Mouse (Mus musculus): Measurements from ENCODE around the gene Olfr1370.
"Not testable (repeated sequence)": the region's sequence is repeated elsewhere in the genome, so short reads cannot be mapped to it uniquely, and the experiment has no call there.

Gene Olfr1370

DNA sequence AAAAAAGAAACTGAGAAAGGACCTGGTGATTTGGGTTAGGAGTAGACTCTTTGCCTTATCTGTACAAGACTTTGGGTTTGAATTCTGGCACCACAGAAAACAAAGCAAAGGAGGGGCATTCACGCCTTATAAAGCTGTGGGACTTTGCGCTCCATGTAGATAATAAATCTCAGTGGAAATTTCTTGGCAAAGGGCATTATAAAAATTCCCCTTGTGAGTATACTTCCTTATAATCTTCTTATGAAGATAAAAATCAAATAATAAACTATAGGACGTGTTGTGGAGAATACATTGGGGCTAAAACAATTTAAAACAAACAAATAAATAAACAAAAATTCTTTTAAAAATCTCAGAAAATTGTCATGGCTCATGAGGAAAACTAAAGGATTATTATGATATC, at the start of gene Olfr1370:
Gene Olfr1370 (minus strand): TSS at position 101 of the 400 bp plus-strand sequence.
- DNase-seq (ENCODE audit: low read depth, low spot score): no peak

- DNase-seq (ENCODE audit: low read depth, low spot score): no peak
These were observed 39.4 kb upstream of the Olfr1370 start for GRCm38 (mm10) chr13:21114121-21114520.

DNA sequence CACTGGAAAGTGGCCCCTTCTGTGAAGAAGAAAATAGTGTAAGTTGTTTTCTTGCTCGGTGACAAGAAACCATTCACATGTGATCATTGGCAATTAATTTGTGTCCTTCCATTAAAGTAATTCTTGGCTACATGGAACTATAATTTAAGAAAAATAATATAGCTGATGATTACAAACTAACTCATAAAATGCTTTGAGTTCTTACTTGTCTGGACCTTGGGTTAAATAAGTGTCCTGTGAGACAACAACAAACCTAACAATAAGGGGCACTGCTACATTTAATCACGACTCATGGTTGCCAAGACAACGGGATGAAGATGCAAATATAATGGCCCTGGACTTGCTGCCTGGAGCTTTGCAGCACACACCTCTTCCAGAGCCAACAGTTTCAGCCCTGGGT, 36.4 kb upstream of the Olfr1370 start, which contains the start of gene Olfr1369-ps1:
Gene Olfr1369-ps1 (plus strand): TSS at position 301 of the 400 bp plus-strand sequence.
- DNase-seq (ENCODE audit: low read depth, low spot score): not testable (repeated sequence)

DNA sequence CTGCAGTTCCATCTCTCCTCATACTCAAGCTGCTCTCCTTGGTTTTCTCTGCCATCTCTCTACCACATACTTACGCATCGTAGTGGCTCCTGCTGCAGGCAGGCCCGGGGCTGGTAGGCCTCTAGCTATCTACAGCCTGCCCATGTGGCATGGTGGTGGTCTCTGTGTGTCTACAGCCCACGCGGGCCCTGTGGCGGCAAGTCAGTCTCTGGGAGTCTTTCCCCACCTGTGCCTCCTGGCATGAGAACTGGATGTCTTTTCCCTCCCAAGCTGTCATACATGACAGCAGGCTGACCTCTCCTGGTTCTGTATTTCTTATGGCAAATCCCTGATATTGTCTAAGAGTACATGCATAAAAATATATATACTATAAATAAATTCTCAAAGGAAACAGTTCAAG, 35.7 kb upstream of the Olfr1370 start:
- no peak for DNase-seq (ENCODE audit: low read depth, low spot score)

- no peak for DNase-seq (ENCODE audit: low read depth, low spot score)
These were observed 35.0 kb upstream of the Olfr1370 start for GRCm38 (mm10) chr13:21109759-21110158.

DNA sequence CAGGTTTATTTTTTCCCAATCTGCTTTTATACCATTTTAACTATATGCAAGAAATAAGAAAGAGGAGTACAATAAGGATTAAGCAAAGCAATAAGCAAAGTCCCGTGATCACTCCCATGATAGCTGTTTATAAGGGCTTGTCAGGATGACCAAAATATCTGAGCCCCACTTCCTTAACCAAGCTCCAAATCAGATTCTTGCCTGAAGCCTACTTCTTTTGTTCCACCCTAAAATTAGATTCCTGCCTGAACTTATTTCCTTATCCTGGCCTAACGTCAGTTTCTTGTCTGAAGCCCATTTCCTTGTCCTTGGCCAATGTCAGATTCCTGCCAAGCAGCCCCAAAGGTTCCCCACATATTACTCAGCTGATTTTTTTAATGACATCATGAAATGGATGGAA, 7.9 kb upstream of the Olfr1370 start:
- no peak for DNase-seq (ENCODE audit: low read depth, low spot score)

DNA sequence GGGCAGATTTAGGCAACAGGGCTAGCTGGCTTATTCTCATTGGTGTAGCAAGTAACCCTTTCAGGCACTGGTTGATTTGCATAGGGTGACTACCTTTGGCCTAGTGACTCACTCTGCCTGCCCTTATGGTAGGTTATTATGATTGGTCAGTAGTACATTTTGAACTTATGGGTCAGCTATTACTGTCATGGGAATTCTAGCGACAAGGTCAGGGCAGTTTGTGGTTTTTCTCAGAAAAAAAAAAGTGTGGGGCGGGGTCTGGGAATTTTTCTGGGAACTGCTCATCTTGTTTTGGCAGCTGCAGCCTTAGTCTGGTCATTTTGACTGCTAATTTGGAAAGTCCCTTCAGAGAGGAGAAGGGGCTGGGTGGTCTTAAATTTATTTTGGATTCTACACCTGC, 8.7 kb downstream of the Olfr1370 start:
- no peak for DNase-seq (ENCODE audit: low read depth, low spot score)

DNA sequence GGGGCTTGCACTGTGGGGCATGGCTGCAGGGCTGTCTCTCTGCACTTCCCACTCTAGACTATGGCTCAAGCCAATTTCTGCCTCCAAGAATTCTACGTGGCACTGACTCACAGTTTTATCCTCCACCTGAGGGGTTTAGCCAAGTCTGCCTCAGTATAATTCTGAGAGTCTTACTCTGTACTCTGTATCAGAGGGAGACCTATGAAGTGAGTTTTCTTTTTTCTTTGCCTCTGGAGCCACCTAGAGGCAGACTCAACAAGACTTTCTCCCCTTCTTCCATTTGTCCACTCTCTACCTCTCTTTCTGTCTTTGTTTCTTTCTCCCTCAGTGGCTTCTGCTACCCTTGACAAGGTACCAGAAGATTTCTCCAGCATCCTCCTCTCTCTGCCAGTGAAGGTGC, 24.6 kb downstream of the Olfr1370 start:
- no peak for DNase-seq (ENCODE audit: low read depth, low spot score)

GRCm38 (mm10) chr13:21040589-21041199, 34.1 kb downstream of the Olfr1370 start:
- DNase-seq (ENCODE audit: low read depth, low spot score): no peak

- DNase-seq (ENCODE audit: low read depth, low spot score): no peak
These were observed 38.8 kb downstream of the Olfr1370 start for GRCm38 (mm10) chr13:21035981-21036380.

GRCm38 (mm10) chr13:21035011-21035410, 39.7 kb downstream of the Olfr1370 start:
- DNase-seq (ENCODE audit: low read depth, low spot score): no peak

DNA sequence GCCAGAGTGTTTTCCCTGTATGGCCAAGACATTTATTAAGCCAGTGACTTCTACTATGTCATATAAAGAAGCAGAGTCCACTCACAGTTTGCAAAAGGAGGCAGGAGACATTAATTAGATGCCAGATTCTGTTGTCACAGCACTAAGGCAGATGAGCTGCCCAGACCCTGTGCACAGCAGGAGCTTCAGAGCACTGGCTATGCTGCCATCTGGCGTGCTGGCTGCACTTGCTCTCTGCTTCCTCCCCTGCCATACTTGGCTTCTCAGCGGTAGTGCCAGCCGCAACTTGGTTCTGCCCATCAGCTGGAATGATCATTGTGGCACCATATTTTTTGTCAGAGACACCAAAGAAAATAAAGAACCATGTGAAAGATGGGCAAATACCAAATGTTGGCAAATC, 41.6 kb downstream of the Olfr1370 start:
- no peak for DNase-seq (ENCODE audit: low read depth, low spot score)

DNA sequence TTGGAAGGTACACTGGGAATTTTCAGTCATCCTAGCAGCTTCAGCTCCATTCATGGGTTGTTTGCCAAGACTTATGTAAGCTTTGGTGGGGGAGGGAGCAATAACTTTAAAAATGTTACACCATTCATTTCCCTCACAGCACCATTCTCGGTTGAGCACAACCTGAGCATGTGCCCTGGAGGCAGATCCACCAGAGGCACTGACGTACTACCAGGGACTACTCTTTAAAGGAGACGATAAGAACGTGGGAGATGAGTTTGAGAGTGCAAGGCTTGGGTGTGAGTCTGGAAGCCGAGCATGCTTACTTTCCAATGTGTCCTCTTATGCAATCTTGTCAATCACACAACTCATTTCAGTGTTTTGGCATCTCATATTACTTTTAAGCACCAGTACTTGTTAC, 49.9 kb downstream of the Olfr1370 start:
- DNase-seq (ENCODE audit: low read depth, low spot score): no peak

Data from embryo, embryonic 11.5 days (tissue).